Mouse (Mus musculus): ENCODE measurements around the gene Cdk17. TPM values are rescaled to one million over a fixed set of nuclear protein-coding genes. Genes with fewer than 3 reads are reported as not detected.

Cdk17 gene
- polyA plus RNA-seq, 1 experiment from 2014 or later = 26.9 TPM

- H3K4me3 ChIP-seq (ENCODE audit: low read depth, low read length) = no peak overlapping the region
- no peak overlapping the region for H3K4me2 ChIP-seq (ENCODE audit: low read depth, low read length)
- H3K27ac ChIP-seq (replicated peaks; ENCODE audit: low read depth, low read length) = no peak overlapping the region
- no peak overlapping the region for H3K9ac ChIP-seq (ENCODE audit: low read depth, low read length)
- no peak for ATAC-seq (ENCODE audit: low read depth)
- H3K36me3 ChIP-seq (ENCODE audit: control insufficient read depth, insufficient read depth, low read length) = peaks cover 10% of the 10 kb centered on the region; the same call in 1 of the 2 replicates
- no peak for DNase-seq (ENCODE audit: low spot score)
- H3K9me3 ChIP-seq (ENCODE audit: control insufficient read depth, low read length) = no peaks in the 10 kb centered on the region
- 79% methylated on average over 6 of the region's 6 CpGs for WGBS
- 0 out of 2 replicates have a peak, but pooled peaks cover 6% of the 10 kb centered on the region for H3K4me1 ChIP-seq (ENCODE audit: control insufficient read depth, insufficient read depth, low read length)
- H3K27me3 ChIP-seq (replicated peaks; ENCODE audit: control insufficient read depth, insufficient read depth, low read length) = no peaks in the 10 kb centered on the region
These were observed 128.7 kb downstream of the Cdk17 start for GRCm38 (mm10) chr10:93289404-93289803.

- DNase-seq (ENCODE audit: low spot score) = no peak
- Histone ChIP-seq H3K27me3 (replicated peaks; ENCODE audit: control insufficient read depth, insufficient read depth, low read length) (no peaks in the 10 kb centered on the region), H3K4me3 (ENCODE audit: low read depth, low read length) (no peak overlapping the region), H3K27ac (replicated peaks; ENCODE audit: low read depth, low read length) (no peak overlapping the region), H3K4me2 (ENCODE audit: low read depth, low read length) (no peak overlapping the region), H3K36me3 (ENCODE audit: control insufficient read depth, insufficient read depth, low read length) (0 out of 2 replicates have a peak, but pooled peaks cover 4% of the 10 kb centered on the region), H3K9ac (ENCODE audit: low read depth, low read length) (no peak overlapping the region), H3K9me3 (ENCODE audit: control insufficient read depth, low read length) (no peaks in the 10 kb centered on the region), H3K4me1 (ENCODE audit: control insufficient read depth, insufficient read depth, low read length) (peaks cover 17% of the 10 kb centered on the region)
- ATAC-seq (ENCODE audit: low read depth) = peak; percentile 27
- 41% methylated on average over 7 of the region's 7 CpGs for WGBS
These were observed 130.7 kb downstream of the Cdk17 start for GRCm38 (mm10) chr10:93291352-93291751.

GRCm38 (mm10) chr10:93291843-93292242 is 131.2 kb downstream of the Cdk17 start:
- Histone ChIP-seq H3K27me3 (replicated peaks; ENCODE audit: control insufficient read depth, insufficient read depth, low read length) (no peaks in the 10 kb centered on the region), H3K27ac (replicated peaks; ENCODE audit: low read depth, low read length) (no peak overlapping the region), H3K4me3 (ENCODE audit: low read depth, low read length) (no peak overlapping the region), H3K4me2 (ENCODE audit: low read depth, low read length) (no peak overlapping the region), H3K9me3 (ENCODE audit: control insufficient read depth, low read length) (no peaks in the 10 kb centered on the region), H3K36me3 (ENCODE audit: control insufficient read depth, insufficient read depth, low read length) (0 out of 2 replicates have a peak, but pooled peaks cover 4% of the 10 kb centered on the region), H3K4me1 (ENCODE audit: control insufficient read depth, insufficient read depth, low read length) (peaks cover 18% of the 10 kb centered on the region), H3K9ac (ENCODE audit: low read depth, low read length) (no peak overlapping the region)
- DNase-seq (ENCODE audit: low spot score) (peak; percentile 92), ATAC-seq (ENCODE audit: low read depth) (peak; percentile 54; the same call in 1 of the 2 replicates)
- 4% methylated on average over 6 of the region's 6 CpGs for WGBS

- 76% methylated on average over 7 of the region's 7 CpGs for WGBS
- Histone ChIP-seq H3K27ac (replicated peaks; ENCODE audit: low read depth, low read length) (0 out of 2 replicates have a peak overlapping the region, but pooled peaks have one; percentile 18), H3K9me3 (ENCODE audit: control insufficient read depth, low read length) (no peaks in the 10 kb centered on the region), H3K36me3 (ENCODE audit: control insufficient read depth, insufficient read depth, low read length) (0 out of 2 replicates have a peak, but pooled peaks cover 4% of the 10 kb centered on the region), H3K4me1 (ENCODE audit: control insufficient read depth, insufficient read depth, low read length) (peaks cover 23% of the 10 kb centered on the region), H3K9ac (ENCODE audit: low read depth, low read length) (no peak overlapping the region), H3K4me3 (ENCODE audit: low read depth, low read length) (no peak overlapping the region), H3K4me2 (ENCODE audit: low read depth, low read length) (no peak overlapping the region), H3K27me3 (replicated peaks; ENCODE audit: control insufficient read depth, insufficient read depth, low read length) (no peaks in the 10 kb centered on the region)
- no peak for ATAC-seq (ENCODE audit: low read depth)
- DNase-seq (ENCODE audit: low spot score) = no peak
These were observed 132.9 kb downstream of the Cdk17 start for GRCm38 (mm10) chr10:93293621-93294020.

- Histone ChIP-seq H3K4me1 (ENCODE audit: control insufficient read depth, insufficient read depth, low read length) (peaks cover 25% of the 10 kb centered on the region), H3K9ac (ENCODE audit: low read depth, low read length) (no peak overlapping the region), H3K36me3 (ENCODE audit: control insufficient read depth, insufficient read depth, low read length) (0 out of 2 replicates have a peak, but pooled peaks cover 4% of the 10 kb centered on the region), H3K27ac (replicated peaks; ENCODE audit: low read depth, low read length) (peak overlapping the region; percentile 54), H3K4me3 (ENCODE audit: low read depth, low read length) (no peak overlapping the region), H3K9me3 (ENCODE audit: control insufficient read depth, low read length) (no peaks in the 10 kb centered on the region), H3K27me3 (replicated peaks; ENCODE audit: control insufficient read depth, insufficient read depth, low read length) (no peaks in the 10 kb centered on the region), H3K4me2 (ENCODE audit: low read depth, low read length) (peak overlapping the region; percentile 37)
- DNase-seq (ENCODE audit: low spot score) = peak; percentile 55
- WGBS = 28% methylated on average over 20 of the region's 20 CpGs
- no peak for ATAC-seq (ENCODE audit: low read depth)
These were observed 134.0 kb downstream of the Cdk17 start for GRCm38 (mm10) chr10:93294547-93295219.

GRCm38 (mm10) chr10:93297774-93298173 is 137.1 kb downstream of the Cdk17 start:
- Histone ChIP-seq H3K9ac (ENCODE audit: low read depth, low read length) (no peak overlapping the region), H3K4me2 (ENCODE audit: low read depth, low read length) (no peak overlapping the region), H3K9me3 (ENCODE audit: control insufficient read depth, low read length) (no peaks in the 10 kb centered on the region), H3K27me3 (replicated peaks; ENCODE audit: control insufficient read depth, insufficient read depth, low read length) (no peaks in the 10 kb centered on the region), H3K36me3 (ENCODE audit: control insufficient read depth, insufficient read depth, low read length) (0 out of 2 replicates have a peak, but pooled peaks cover 7% of the 10 kb centered on the region), H3K4me3 (ENCODE audit: low read depth, low read length) (no peak overlapping the region), H3K27ac (replicated peaks; ENCODE audit: low read depth, low read length) (peak overlapping the region; percentile 64), H3K4me1 (ENCODE audit: control insufficient read depth, insufficient read depth, low read length) (peaks cover 25% of the 10 kb centered on the region)
- DNase-seq (ENCODE audit: low spot score) (peak; percentile 51), ATAC-seq (ENCODE audit: low read depth) (no peak)
- 26% methylated on average over 5 of the region's 5 CpGs for WGBS

- Histone ChIP-seq H3K4me3 (ENCODE audit: low read depth, low read length) (no peak overlapping the region), H3K27ac (replicated peaks; ENCODE audit: low read depth, low read length) (0 out of 2 replicates have a peak overlapping the region, but pooled peaks have one; percentile 18), H3K36me3 (ENCODE audit: control insufficient read depth, insufficient read depth, low read length) (0 out of 2 replicates have a peak, but pooled peaks cover 6% of the 10 kb centered on the region), H3K4me1 (ENCODE audit: control insufficient read depth, insufficient read depth, low read length) (peaks cover 25% of the 10 kb centered on the region), H3K9ac (ENCODE audit: low read depth, low read length) (no peak overlapping the region), H3K9me3 (ENCODE audit: control insufficient read depth, low read length) (no peaks in the 10 kb centered on the region), H3K27me3 (replicated peaks; ENCODE audit: control insufficient read depth, insufficient read depth, low read length) (no peaks in the 10 kb centered on the region), H3K4me2 (ENCODE audit: low read depth, low read length) (no peak overlapping the region)
- DNase-seq (ENCODE audit: low spot score) (no peak), ATAC-seq (ENCODE audit: low read depth) (peak; percentile 35; the same call in 1 of the 2 replicates)
- WGBS = 35% methylated on average over 7 of the region's 7 CpGs
These were observed 137.5 kb downstream of the Cdk17 start for GRCm38 (mm10) chr10:93298208-93298607.

- Histone ChIP-seq H3K4me2 (ENCODE audit: low read depth, low read length) (no peak overlapping the region), H3K4me3 (ENCODE audit: low read depth, low read length) (no peak overlapping the region), H3K4me1 (ENCODE audit: control insufficient read depth, insufficient read depth, low read length) (peaks cover 20% of the 10 kb centered on the region), H3K9me3 (ENCODE audit: control insufficient read depth, low read length) (no peaks in the 10 kb centered on the region), H3K9ac (ENCODE audit: low read depth, low read length) (no peak overlapping the region), H3K27ac (replicated peaks; ENCODE audit: low read depth, low read length) (peak overlapping the region; percentile 55; the same call in 1 of the 2 replicates), H3K27me3 (replicated peaks; ENCODE audit: control insufficient read depth, insufficient read depth, low read length) (no peaks in the 10 kb centered on the region), H3K36me3 (ENCODE audit: control insufficient read depth, insufficient read depth, low read length) (0 out of 2 replicates have a peak, but pooled peaks cover 3% of the 10 kb centered on the region)
- WGBS = 71% methylated on average over 8 of the region's 8 CpGs
- DNase-seq (ENCODE audit: low spot score) = no peak
- no peak for ATAC-seq (ENCODE audit: low read depth)
These were observed 141.2 kb downstream of the Cdk17 start for GRCm38 (mm10) chr10:93301831-93302230.

Data from embryonic facial prominence, embryonic 14.5 days (tissue).